Mouse (Mus musculus): ENCODE measurements at regions not wholly inside any gene's neighbourhood (a gene's known extent, or its start where the extent isn't known, plus 50 kb on each side); places are given as distances from the start of the nearest gene placed in this dataset.

DNA sequence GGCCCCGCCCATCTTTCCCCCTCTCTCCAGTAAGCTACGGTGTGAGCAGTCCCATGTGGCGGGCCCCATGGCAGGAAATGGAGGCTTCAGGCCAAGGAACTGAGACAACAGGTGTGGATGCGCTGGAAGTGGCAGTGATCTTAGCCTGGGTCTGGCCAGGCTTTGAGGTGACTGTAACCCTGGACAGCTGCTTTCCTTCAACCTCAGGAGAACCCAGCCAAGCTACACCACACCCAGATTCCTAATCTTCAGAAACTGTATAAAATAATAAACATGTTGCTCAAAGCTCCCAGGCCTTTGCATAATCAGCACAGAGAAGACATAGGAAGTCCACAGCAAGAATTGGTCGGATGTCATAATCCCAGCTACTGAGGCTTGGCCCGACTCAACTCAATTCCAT is 56.8 kb upstream of the Egln3 start:
- no peaks in the 10 kb centered on the region for H3K9me3 ChIP-seq
- H3K4me1 ChIP-seq: peaks cover 19% of the 10 kb centered on the region; the same call in 1 of the 2 replicates
- ATAC-seq (ENCODE audit: low FRiP score, low read depth): no peak
- no peak overlapping the region for H3K9ac ChIP-seq
- no peak overlapping the region for H3K4me3 ChIP-seq
- no peak overlapping the region for H3K27ac ChIP-seq
- H3K36me3 ChIP-seq: no peaks in the 10 kb centered on the region
- H3K27me3 ChIP-seq: 0 out of 2 replicates have a peak, but pooled peaks cover 4% of the 10 kb centered on the region
- no peak overlapping the region for H3K4me2 ChIP-seq (replicated peaks)
- WGBS: 67% methylated on average over 6 of the region's 6 CpGs

DNA sequence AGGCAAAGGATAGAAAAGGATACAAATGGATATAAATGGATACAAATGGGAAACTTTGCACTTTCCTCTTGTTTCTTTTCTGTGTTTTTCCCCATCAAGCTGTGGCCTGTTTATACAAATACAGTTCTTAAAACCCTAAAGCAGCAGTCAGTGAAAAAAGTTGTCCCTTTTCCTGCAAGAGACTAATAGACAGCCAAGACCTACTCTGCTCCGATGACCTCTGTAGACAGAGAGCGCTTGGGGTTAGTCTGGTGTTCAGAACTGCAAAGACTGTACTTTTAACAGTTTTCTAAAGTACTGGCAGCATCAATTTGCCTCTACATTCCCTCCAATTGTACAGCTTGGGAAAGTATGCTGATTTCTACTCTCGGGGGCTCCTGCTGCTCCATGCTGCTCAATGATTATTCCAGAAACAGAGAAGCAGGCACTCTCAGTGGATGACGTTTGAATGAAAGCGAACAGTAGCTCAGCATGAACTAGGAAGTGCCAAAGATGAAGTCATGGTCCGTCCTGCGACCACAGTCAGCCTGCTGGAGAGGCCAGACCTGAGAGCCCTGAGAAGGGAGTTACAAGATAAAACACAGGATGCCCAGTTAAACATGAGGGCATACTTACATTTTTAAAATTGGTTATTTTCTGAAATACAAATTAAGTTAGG is 54.2 kb upstream of the Egln3 start:
- no peak for ATAC-seq (ENCODE audit: low FRiP score, low read depth)
- WGBS: 60% methylated on average over 7 of the region's 7 CpGs
- peaks cover 12% of the 10 kb centered on the region; the same call in 1 of the 2 replicates for H3K4me1 ChIP-seq
- H3K9ac ChIP-seq: no peak overlapping the region
- H3K36me3 ChIP-seq: no peaks in the 10 kb centered on the region
- H3K4me2 ChIP-seq (replicated peaks): no peak overlapping the region
- no peaks in the 10 kb centered on the region for H3K9me3 ChIP-seq
- no peak overlapping the region for H3K4me3 ChIP-seq
- 0 out of 2 replicates have a peak overlapping the region, but pooled peaks have one; percentile 28 for H3K27ac ChIP-seq
- H3K27me3 ChIP-seq: no peaks in the 10 kb centered on the region

GRCm38 (mm10) chr12:54256506-54257128 is 53.0 kb upstream of the Egln3 start:
- H3K9me3 ChIP-seq: no peaks in the 10 kb centered on the region
- H3K4me2 ChIP-seq (replicated peaks): no peak overlapping the region
- 73% methylated on average over 6 of the region's 6 CpGs for WGBS
- ATAC-seq (ENCODE audit: low FRiP score, low read depth): no peak
- 0 out of 2 replicates have a peak, but pooled peaks cover 7% of the 10 kb centered on the region for H3K4me1 ChIP-seq
- no peaks in the 10 kb centered on the region for H3K36me3 ChIP-seq
- no peak overlapping the region for H3K27ac ChIP-seq
- no peaks in the 10 kb centered on the region for H3K27me3 ChIP-seq
- H3K9ac ChIP-seq: no peak overlapping the region
- no peak overlapping the region for H3K4me3 ChIP-seq

All from limb, embryonic 13.5 days (tissue).